Mouse (Mus musculus) G1E (cell line): ENCODE measurements around the gene E130308A19Rik.

Source experiments
- CTCF ChIP-seq: IDR thresholded peaks from 2 replicates; pipeline ENCODE4 v1.5.1; 2012; ENCODE audit warnings: low read depth, low read length, inconsistent platforms, mixed read lengths
- GATA1 ChIP-seq: IDR thresholded peaks from 2 replicates; pipeline ENCODE4 v1.6.1; 2012; ENCODE audit warnings: borderline replicate concordance, low read length, inconsistent platforms, mixed read lengths
- GATA2 ChIP-seq: IDR thresholded peaks from 2 replicates; pipeline ENCODE4 v1.6.1; 2012; ENCODE audit warnings: low read depth, low read length, inconsistent platforms, borderline replicate concordance
- POLR2AphosphoS5 ChIP-seq: IDR thresholded peaks from 2 replicates; pipeline ENCODE4 v1.6.1; 2012; ENCODE audit warnings: low read depth, low read length, inconsistent platforms; ENCODE audit not compliant: insufficient replicate concordance
- TAL1 ChIP-seq: conservative IDR thresholded peaks from 2 replicates; pipeline ENCODE4 v1.6.1; 2012; ENCODE audit warnings: low read depth, low read length, inconsistent platforms, mixed read lengths

- TF ChIP-seq CTCF (no peak), POLR2AphosphoS5 (no peak), GATA1 (no peak), GATA2 (no peak), TAL1 (no peak)
Observed at GRCm38 (mm10) chr4:59580495-59581281, 45.3 kb upstream of the E130308A19Rik start.
